Mouse (Mus musculus): ENCODE measurements at regions not wholly inside any gene's neighbourhood (a gene's known extent, or its start where the extent isn't known, plus 50 kb on each side); places are given as distances from the start of the nearest gene placed in this dataset.

GRCm38 (mm10) chr12:45932251-45932650 is 857.7 kb upstream of the Stxbp6 start:
- TF ChIP-seq CTCF (IDR thresholded peaks at IDR 0.05; ENCODE audit: borderline replicate concordance, insufficient read depth, low read depth, low read length) (no peak), POLR2A (IDR thresholded peaks at IDR 0.05; ENCODE audit: borderline replicate concordance, insufficient read depth, low read length) (no peak)

All from cerebellum, adult 2 months (tissue).